Mouse (Mus musculus): Measurements from ENCODE around the gene Plekha1. TPM values are rescaled to one million over a fixed set of nuclear protein-coding genes. Genes with fewer than 3 reads are reported as not detected.
A peak's percentile ranks its signal among the peaks of the same experiment; 100 is the strongest.

Plekha1 gene
- total RNA-seq, 1 experiment from 2014 or later: 16.6 TPM

DNA sequence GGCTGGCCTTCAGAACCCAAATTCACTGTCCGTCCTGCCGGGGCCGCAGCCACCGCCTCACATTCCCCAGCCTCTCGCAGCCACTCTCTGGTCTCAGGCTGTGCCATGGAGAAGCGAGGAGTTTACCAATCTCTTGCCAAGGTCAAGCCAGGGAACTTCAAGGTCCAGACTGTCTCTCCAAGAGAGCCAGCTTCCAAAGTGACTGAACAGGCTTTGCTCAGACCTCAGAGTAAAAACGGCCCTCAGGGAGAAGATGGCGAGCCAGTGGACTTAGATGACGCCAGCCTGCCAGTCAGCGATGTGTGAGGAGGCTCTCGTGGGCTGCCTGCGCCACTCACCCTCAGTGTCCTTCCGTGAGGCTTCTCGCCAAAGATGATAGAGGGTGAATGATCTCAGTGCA, 45.3 kb downstream of the Plekha1 start:
- ATAC-seq (replicated peaks; ENCODE audit: low read depth, poor library complexity, severe bottlenecking): no peak

GRCm38 (mm10) chr7:130914693-130915363, 49.3 kb downstream of the Plekha1 start:
- ATAC-seq (replicated peaks; ENCODE audit: low read depth, poor library complexity, severe bottlenecking): peak; percentile 81

DNA sequence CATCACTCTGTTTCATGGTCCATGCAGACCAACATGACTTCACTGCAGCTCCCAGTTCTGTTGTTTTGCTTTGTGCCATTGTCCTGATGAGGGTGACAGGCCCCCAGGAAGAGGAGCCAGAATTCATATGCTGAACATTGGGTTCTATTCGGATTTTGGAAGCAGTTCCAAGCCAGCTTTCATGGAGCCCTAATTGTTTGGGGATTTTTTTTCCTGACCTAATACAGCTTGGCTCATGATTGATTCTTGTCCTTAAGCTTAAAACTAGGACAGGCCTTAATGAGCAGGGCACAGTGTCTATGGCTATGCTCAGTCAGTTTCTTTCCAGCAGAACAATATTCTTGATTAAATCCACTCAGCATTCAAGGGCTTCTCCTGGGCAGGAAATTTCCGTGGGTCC, 52.7 kb downstream of the Plekha1 start:
- no peak for ATAC-seq (replicated peaks; ENCODE audit: low read depth, poor library complexity, severe bottlenecking)

- no peak for ATAC-seq (replicated peaks; ENCODE audit: low read depth, poor library complexity, severe bottlenecking)
These were observed 57.6 kb downstream of the Plekha1 start for GRCm38 (mm10) chr7:130922981-130923731.

GRCm38 (mm10) chr7:130930401-130930800, 64.8 kb downstream of the Plekha1 start:
- no peak for ATAC-seq (replicated peaks; ENCODE audit: low read depth, poor library complexity, severe bottlenecking)

DNA sequence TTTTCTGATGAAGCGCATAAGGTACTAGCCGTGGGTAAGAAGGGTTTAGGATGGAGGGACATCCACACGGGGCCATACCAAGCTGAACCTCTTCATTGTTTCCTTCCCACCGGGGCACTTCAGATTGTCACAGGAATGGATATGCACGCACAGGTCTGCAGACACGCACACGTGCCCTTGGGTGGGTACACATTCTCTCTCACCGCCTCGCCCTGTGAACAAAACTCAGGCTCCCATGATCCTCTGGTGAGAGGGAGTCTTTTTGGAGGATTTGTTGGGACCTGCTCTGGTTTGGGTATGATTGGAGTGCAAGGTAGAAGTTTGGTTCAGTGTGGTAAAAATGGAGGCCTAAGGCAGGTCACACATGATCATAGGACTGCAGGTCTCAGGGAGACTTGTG, 67.4 kb downstream of the Plekha1 start:
- no peak for ATAC-seq (replicated peaks; ENCODE audit: low read depth, poor library complexity, severe bottlenecking)

GRCm38 (mm10) chr7:130934654-130935053, 69.1 kb downstream of the Plekha1 start:
- ATAC-seq (replicated peaks; ENCODE audit: low read depth, poor library complexity, severe bottlenecking): no peak

GRCm38 (mm10) chr7:130935421-130935792, 69.9 kb downstream of the Plekha1 start:
- ATAC-seq (replicated peaks; ENCODE audit: low read depth, poor library complexity, severe bottlenecking): no peak

DNA sequence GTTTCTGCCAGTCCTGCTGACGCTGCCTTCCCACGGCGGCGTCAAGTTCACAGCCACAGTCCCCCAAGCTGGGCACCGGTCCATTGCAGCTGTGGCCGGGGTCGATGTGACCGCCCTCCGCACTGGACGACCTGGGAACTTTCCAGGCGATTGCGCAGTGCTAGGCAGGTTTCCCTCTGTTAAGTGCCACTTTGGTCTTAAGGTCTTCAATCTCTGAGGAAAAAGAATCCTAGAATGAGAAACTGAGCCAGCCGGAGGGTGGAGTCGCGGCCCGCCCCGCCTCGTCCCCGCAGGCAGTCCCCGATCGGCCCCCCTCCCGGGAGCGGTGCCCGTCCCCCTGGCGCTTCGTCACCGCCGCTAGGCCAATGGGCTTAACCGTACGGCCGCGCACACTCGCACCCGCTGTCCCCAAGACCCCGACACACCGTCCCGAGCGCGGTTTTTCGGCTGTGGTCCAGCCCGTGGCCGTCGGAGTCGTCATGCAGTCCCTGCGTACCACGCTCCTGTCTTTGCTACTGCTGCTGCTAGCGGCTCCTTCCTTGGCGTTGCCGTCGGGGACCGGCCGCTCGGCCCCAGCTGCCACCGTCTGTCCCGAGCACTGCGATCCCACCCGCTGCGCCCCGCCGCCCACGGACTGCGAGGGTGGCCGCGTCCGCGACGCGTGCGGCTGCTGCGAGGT, 70.4 kb downstream of the Plekha1 start, which contains the start of gene Htra1:
Gene Htra1 (plus strand): TSS at position 319 of the 679 bp plus-strand sequence.
- peak; percentile 67 for ATAC-seq (replicated peaks; ENCODE audit: low read depth, poor library complexity, severe bottlenecking)

DNA sequence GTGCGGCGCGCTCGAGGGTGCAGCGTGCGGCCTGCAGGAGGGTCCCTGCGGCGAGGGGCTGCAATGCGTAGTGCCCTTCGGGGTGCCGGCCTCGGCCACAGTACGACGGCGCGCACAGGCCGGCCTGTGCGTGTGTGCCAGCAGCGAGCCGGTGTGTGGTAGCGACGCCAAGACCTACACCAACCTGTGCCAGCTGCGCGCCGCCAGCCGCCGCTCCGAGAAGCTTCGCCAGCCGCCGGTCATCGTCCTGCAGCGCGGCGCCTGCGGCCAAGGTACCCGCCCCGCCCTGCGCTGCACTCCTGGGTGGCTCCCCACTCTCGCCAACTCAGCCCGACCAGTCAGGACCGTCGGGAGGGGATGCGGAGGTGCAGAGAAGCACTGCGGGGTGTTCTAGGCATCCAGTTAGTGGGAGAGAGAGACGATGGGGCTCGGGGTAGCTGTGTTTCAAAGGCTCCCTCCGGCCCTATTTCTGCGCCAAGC, 71.0 kb downstream of the Plekha1 start:
- ATAC-seq (replicated peaks; ENCODE audit: low read depth, poor library complexity, severe bottlenecking): no peak

GRCm38 (mm10) chr7:130937266-130937841, 71.8 kb downstream of the Plekha1 start:
- ATAC-seq (replicated peaks; ENCODE audit: low read depth, poor library complexity, severe bottlenecking): no peak

DNA sequence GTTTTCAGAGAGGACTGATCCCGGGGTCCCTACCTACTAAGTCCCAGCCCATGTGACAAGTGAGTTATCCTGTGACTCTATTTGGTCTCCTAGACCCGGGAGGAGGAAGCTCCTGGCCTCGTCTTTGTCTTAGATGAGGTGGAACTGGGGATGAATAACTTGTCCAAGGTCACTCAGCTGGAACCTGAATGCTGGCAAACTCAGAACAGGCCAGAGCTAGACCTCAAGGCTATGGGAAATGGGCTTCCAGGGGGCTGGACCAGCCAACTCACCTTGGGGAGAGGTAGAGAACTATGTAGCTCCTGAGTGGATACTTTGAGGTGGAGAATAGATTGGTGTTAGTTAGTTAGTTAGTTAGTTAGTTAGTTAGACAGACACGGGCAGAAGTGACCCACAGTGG, 72.4 kb downstream of the Plekha1 start:
- ATAC-seq (replicated peaks; ENCODE audit: low read depth, poor library complexity, severe bottlenecking): no peak

GRCm38 (mm10) chr7:130938896-130939295, 73.3 kb downstream of the Plekha1 start:
- no peak for ATAC-seq (replicated peaks; ENCODE audit: low read depth, poor library complexity, severe bottlenecking)

DNA sequence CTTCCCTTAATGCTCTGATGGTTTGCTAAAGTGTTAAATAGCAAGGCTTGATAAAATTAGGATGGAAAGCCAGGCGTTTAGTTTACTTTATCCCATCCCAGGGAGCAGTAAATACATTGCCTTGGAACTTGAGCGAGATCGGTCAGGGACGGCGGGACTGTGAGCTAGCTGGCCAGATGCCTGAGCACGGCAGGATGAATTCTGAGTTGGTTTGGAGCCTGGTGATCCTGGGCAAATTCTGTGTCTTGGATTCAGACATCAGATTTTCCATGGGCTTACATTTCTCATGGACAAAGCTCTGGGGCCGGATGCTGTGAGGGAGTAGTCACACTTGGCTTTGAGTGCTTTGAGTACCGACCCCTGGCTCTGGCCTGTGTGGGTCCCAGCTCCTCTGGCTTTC, 75.2 kb downstream of the Plekha1 start:
- no peak for ATAC-seq (replicated peaks; ENCODE audit: low read depth, poor library complexity, severe bottlenecking)

- peak; percentile 79 for ATAC-seq (replicated peaks; ENCODE audit: low read depth, poor library complexity, severe bottlenecking)
These were observed 77.8 kb downstream of the Plekha1 start for GRCm38 (mm10) chr7:130943280-130943895.

- no peak for ATAC-seq (replicated peaks; ENCODE audit: low read depth, poor library complexity, severe bottlenecking)
These were observed 79.4 kb downstream of the Plekha1 start for GRCm38 (mm10) chr7:130944766-130945475.

DNA sequence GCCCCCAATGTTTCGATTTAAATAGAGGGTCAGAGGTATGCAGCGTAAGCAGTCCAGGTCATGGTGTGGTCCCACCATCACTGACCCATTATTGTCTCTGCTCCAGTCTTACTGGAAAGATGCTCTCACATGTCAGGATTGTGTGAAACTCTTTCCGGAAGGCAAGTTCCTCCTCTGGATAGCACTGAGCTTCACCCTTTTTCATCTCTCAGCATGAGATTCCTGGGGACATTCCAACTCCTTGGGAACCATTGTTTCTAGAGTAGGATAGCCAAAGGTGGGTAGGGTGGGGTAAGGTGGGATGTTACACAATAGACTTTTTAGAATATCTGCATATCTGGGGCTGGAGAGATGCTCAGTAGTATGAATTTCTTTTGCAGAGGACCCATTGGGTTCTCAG, 80.2 kb downstream of the Plekha1 start:
- no peak for ATAC-seq (replicated peaks; ENCODE audit: low read depth, poor library complexity, severe bottlenecking)

DNA sequence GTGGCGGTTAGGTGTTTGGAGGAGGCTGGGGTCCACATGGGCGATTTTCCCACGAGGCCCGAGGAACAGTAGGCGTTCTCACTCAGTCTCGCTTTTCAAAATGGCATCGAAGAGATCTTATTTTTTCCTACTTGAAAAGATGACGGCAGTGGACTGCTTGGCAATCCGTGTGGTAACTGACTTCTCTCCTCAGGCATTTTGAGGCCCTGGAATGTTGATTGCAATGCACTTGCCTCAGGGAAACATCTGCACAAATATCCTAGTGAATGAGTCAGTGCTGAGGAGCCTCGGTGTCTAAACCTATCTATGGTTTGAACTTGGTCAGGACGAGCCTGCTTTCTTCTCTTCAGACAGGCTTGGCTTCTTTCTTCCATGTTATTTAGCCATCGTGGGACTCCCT, 80.7 kb downstream of the Plekha1 start:
- no peak for ATAC-seq (replicated peaks; ENCODE audit: low read depth, poor library complexity, severe bottlenecking)

GRCm38 (mm10) chr7:130948563-130949208, 83.1 kb downstream of the Plekha1 start:
- ATAC-seq (replicated peaks; ENCODE audit: low read depth, poor library complexity, severe bottlenecking): peak; percentile 53
